Mouse (Mus musculus) kidney, adult 2 months (tissue): ENCODE measurements around the gene Rpl13a. TPM values are rescaled to one million over a fixed set of nuclear protein-coding genes. Genes with fewer than 3 reads are reported as not detected.
"Not testable (repeated sequence)": the region's sequence is repeated elsewhere in the genome, so short reads cannot be mapped to it uniquely, and the experiment has no call there.

Source experiments
- DNase-seq: peaks from one replicate; pipeline ENCODE4 v3.0.0; 2021
- H3K27ac ChIP-seq: fragments of 200-500 bp; 2 replicates; pipeline ENCODE4 v1.5.1; 2012; ENCODE audit warnings: low read depth, low read length, control low read depth, inconsistent platforms; ENCODE audit not compliant: insufficient read depth
- H3K27me3 ChIP-seq: fragments of 200-500 bp; replicated peaks from 2 replicates; pipeline ENCODE4 v1.6.1; 2012; ENCODE audit warnings: mild to moderate bottlenecking, moderate library complexity, low read length, inconsistent platforms; ENCODE audit not compliant: control insufficient read depth, insufficient read depth
- H3K36me3 ChIP-seq: fragments of 200-500 bp; 2 replicates; pipeline ENCODE4 v1.6.1; 2012; ENCODE audit warnings: mild to moderate bottlenecking, moderate library complexity, low read length, inconsistent platforms; ENCODE audit not compliant: control insufficient read depth, insufficient read depth
- H3K4me1 ChIP-seq: fragments of 200-500 bp; 2 replicates; pipeline ENCODE4 v1.6.1; 2011; ENCODE audit warnings: low read length; ENCODE audit not compliant: control insufficient read depth, insufficient read depth
- H3K4me3 ChIP-seq: fragments of 200-500 bp; 2 replicates; pipeline ENCODE4 v1.5.1; 2011; ENCODE audit warnings: mild to moderate bottlenecking, low read depth, low read length, control low read depth; ENCODE audit not compliant: insufficient read depth
- CTCF ChIP-seq: fragments of 200-500 bp; conservative IDR thresholded peaks from 2 replicates; pipeline ENCODE4 v1.5.1; 2011; ENCODE audit warnings: low read depth, mild to moderate bottlenecking, control low read depth, low read length, moderate library complexity, mixed read lengths; ENCODE audit not compliant: insufficient read depth, insufficient read length
- POLR2A ChIP-seq: fragments of 200-500 bp; IDR thresholded peaks from one replicate; pipeline ENCODE4 v1.6.1; 2011; ENCODE audit warnings: low read depth, low read length, control low read depth
- WGBS: fragments of 180-500 bp; shearing (Covaris S2); methylation state at CpG from one replicate; pipeline ENCODE4 v1.1.7; 2018; 5-methylcytosine and 5-hydroxymethylcytosine counted together
- polyA plus RNA-seq: library from polyadenylated mRNA; depleted of rRNA; stranded (reverse); fragments of >200 nt; gene quantifications from 2 replicates; pipeline ENCODE4 v1.2.3, GENCODE M21; 2012

Rpl13a gene
- polyA plus RNA-seq, 1 experiment = 1,360 TPM

DNA sequence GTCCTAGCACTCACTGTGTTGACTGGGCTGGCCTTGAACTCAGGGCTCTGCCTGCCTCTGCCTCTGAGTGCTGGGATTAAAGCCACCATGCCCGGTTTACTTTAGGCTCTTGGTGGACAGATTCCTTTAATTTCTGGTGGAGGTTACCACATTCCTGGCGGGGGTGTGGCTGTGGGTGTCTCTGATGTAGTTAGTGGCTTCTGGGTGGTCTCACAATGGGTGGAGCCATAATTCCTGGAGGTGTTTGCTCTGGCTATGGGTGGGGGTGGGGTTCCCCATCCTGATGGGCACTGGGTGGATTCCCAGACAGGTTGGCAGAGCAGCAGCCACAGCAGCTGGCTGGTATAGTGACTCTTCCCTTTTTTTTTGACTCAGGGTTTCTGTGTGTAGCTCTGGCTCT, 16.6 kb downstream of the Rpl13a start:
- Histone ChIP-seq H3K27ac (no peak overlapping the region), H3K27me3 (no peaks in the 10 kb centered on the region), H3K36me3 (no peaks in the 10 kb centered on the region), H3K4me1 (no peaks in the 10 kb centered on the region), H3K4me3 (no peak overlapping the region)
- no peak for DNase-seq
- 72% methylated on average over 2 of the region's 2 CpGs for WGBS
- no peak for TF ChIP-seq CTCF

DNA sequence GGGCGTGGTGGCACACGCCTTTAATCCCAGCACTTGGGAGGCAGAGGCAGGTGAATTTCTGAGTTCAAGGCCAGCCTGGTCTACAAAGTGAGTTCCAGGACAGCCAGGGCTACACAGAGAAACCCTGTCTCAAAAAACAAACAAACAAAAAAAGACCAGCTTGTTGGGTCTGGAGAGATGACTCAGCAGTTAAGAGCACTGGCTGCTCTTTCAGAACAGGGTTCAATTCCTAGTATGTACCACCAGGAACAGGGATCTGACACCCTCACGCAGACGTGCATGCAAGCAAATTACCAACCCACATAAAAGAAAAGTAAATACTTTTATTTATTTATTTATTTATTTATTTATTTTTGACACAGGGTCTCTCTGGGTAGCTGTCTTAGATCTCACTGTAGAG, 18.5 kb downstream of the Rpl13a start:
- not testable (repeated sequence) for H3K36me3 ChIP-seq, H3K27me3 ChIP-seq, H3K4me3 ChIP-seq, H3K4me1 ChIP-seq, DNase-seq, H3K27ac ChIP-seq
- 90% methylated on average over 4 of the region's 4 CpGs for WGBS

DNA sequence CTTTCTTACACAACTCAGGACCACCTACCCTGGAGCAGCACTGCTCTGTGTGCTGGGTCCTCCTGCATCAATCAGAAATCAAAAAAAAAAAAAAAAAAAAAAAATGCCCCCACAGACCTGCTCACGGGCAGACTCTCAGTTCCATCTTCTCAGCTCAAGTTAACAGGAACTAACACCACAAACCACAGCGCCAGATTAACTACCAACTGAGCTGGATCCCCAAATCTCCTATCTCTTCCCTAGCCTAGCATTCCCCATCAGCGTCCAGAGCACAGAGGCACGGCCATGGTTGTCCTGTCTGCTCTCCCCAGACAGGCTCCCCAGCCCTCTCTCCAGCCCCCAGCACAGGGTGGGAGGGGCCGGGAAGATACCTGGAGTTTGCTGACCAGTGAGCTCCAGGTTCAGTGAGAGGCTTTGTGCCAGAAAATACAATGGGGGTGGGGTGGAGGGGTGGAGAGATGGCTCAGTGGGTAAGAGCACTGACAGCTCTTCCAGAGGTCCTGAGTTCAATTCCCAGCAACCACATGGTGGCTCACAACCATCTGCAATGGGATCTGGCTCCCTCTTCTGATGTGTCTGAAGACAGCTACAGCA, 21.4 kb downstream of the Rpl13a start:
- H3K4me3 ChIP-seq = no peak overlapping the region
- 67% methylated on average over 5 of the region's 5 CpGs for WGBS
- no peak for DNase-seq
- H3K27me3 ChIP-seq = no peaks in the 10 kb centered on the region
- peaks cover 15% of the 10 kb centered on the region; the same call in 1 of the 2 replicates for H3K4me1 ChIP-seq
- no peaks in the 10 kb centered on the region for H3K36me3 ChIP-seq
- H3K27ac ChIP-seq = no peak overlapping the region
- no peak for TF ChIP-seq POLR2A

DNA sequence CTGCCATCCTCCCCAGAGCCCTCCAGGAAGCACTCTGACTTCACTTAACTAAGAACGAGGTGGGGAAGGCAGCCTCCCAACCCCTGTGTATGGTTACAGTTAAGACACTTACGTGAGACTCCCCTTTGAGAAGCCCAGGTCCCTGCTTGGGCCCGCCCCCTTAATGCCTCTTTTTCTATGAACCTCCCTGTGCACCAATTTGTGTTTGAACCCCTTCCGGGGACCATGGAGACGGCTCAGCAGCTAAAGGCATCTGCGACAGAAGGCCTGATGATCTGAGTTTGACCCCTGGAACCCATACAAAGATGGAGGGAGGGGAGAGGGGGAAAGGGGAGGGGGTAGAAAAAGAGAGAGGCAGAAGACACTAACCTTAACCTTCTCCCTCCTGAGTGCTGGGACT, 22.1 kb downstream of the Rpl13a start:
- Histone ChIP-seq H3K4me1 (peaks cover 20% of the 10 kb centered on the region), H3K36me3 (no peaks in the 10 kb centered on the region), H3K27ac (no peak overlapping the region), H3K4me3 (no peak overlapping the region), H3K27me3 (no peaks in the 10 kb centered on the region)
- TF ChIP-seq CTCF (no peak), POLR2A (no peak)
- WGBS = 89% methylated on average over 6 of the region's 6 CpGs
- DNase-seq = no peak

DNA sequence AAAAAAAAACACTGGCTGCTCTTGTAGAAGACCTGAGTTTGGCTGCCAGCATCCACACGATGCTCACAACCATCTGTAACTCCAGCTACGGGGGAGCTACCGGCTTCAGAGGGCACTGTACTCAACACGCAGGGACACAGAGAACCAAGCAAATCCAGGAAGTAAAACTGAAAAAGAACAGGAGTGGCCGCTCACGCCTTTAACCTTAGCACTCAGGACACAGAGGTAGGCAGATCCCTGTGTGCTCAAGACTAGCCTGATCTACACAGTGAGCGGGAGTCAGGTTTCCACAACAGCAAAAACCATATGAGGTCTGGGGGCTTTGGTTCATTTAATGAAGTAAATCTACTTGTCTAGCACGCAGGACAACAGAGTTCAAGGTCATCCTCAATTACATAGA, 23.1 kb downstream of the Rpl13a start:
- Histone ChIP-seq H3K27me3 (no peaks in the 10 kb centered on the region), H3K36me3 (no peaks in the 10 kb centered on the region), H3K4me1 (peaks cover 20% of the 10 kb centered on the region), H3K4me3 (no peak overlapping the region), H3K27ac (no peak overlapping the region)
- TF ChIP-seq POLR2A = no peak
- no peak for TF ChIP-seq CTCF
- no peak for DNase-seq
- WGBS = 63% methylated on average over 8 of the region's 8 CpGs

DNA sequence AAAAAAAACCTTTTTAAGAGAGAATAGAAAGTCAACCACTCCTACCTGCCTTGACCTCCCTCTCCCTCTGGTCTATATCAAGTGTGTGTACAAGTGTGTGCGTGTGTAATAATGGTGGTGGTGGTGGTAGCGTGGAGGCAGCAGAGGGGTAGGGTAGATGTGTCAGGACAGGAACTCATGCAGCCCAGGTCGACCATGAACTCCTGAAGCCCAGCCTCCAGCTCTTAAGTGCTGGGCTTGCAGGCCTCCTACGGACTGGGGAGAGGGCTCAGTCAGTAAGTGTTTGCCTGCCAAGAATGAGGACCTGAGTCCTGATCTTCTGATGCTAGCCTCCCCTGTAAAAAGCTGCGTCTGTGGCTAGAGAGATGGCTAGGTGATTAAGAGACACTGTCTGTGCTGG, 23.6 kb downstream of the Rpl13a start:
- no peak overlapping the region for H3K4me3 ChIP-seq
- H3K36me3 ChIP-seq = no peaks in the 10 kb centered on the region
- no peaks in the 10 kb centered on the region for H3K27me3 ChIP-seq
- TF ChIP-seq POLR2A (no peak), CTCF (no peak)
- 86% methylated on average over 5 of the region's 5 CpGs for WGBS
- DNase-seq = no peak
- peaks cover 20% of the 10 kb centered on the region for H3K4me1 ChIP-seq
- H3K27ac ChIP-seq = no peak overlapping the region

DNA sequence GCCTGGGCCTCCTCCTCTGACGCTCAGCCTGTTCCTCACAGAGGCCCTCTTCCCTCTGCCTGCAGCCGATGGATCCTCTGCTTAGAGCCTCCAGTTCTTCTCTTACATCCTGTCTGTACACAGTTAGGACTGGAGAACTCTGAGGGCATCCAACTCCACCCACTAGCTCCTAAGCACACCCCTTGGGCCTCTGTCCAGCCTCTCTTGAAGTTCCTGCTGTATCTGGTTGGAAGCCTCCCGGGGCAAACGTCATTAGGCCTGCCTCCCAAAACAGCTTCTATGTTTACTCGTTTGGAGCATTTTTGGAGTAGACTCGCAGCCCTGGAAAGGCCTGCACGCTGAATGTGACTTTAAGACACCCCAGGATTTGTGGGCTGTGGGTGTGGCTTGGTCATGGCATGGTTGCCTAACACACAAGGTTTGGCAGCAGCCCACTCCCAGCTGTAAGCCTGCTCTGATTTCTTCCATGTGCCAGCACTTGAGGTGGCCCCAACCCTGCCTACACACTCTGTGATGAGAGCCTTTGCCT, 24.8 kb downstream of the Rpl13a start, which contains the start of gene Fcgrt:
Gene Fcgrt (minus strand): TSS at position 200 of the 529 bp plus-strand sequence.
- TF ChIP-seq CTCF (no peak), POLR2A (peak; percentile 55)
- no peaks in the 10 kb centered on the region for H3K27me3 ChIP-seq
- peak within 1 kb of the TSS; percentile 96 for H3K27ac ChIP-seq
- H3K36me3 ChIP-seq = no peaks in the 10 kb centered on the region
- peak within 1 kb of the TSS; percentile 73 for H3K4me3 ChIP-seq
- H3K4me1 ChIP-seq = peaks cover 20% of the 10 kb centered on the region
- WGBS = 2% methylated on average over 7 of the region's 7 CpGs
- DNase-seq = peak; percentile 99
